In genomic region chr13:97247754-97248153, GRCm38 (mm10) we compare ENCODE assay signal across 17 mouse cellular contexts. TPM values are rescaled to one million over a fixed set of nuclear protein-coding genes. Genes with fewer than 3 reads are reported as not detected.
DNase-seq lines count a peak whose midpoint lies in the region; ATAC-seq and TF ChIP-seq lines count a peak whose summit lies in the region.
"Had no signal": no experiment of that assay in that cellular context is flagged by ENCODE, and none has a peak within 500 bp of the region (broad histone marks: within the 10 kb centered on the region; RNA-seq: fewer than 3 reads in every experiment).

No protein-coding gene starts in this region.

- H3K27ac ChIP-seq in kidney, postnatal 0 days: no peak overlapping the region
- no peak overlapping the region for H3K27ac ChIP-seq in cortical plate, adult 2 months (ENCODE audit: insufficient read depth, low read length)
- H3K27ac ChIP-seq in hindbrain, embryonic 13.5 days: peak overlapping the region; percentile 53; the same call in 1 of the 2 replicates
- 0 out of 2 replicates have a peak overlapping the region, but pooled peaks have one; percentile 10 for H3K27ac ChIP-seq in neural tube, embryonic 13.5 days (replicated peaks)
- H3K27ac ChIP-seq: gastrocnemius, adult 2 months; limb, embryonic 10.5 days; liver, embryonic 14.5 days had no signal

- ATAC-seq in kidney, postnatal 0 days (replicated peaks; ENCODE audit: low FRiP score, low read depth): no peak
- no peak for ATAC-seq in hindbrain, embryonic 13.5 days (ENCODE audit: low FRiP score)
- ATAC-seq in neural tube, embryonic 13.5 days (ENCODE audit: low read depth): no peak

- H3K9me3 ChIP-seq in kidney, postnatal 0 days (replicated peaks; ENCODE audit: low read length): no peaks in the 10 kb centered on the region
- no peaks in the 10 kb centered on the region for H3K9me3 ChIP-seq in hindbrain, embryonic 13.5 days
- no peaks in the 10 kb centered on the region for H3K9me3 ChIP-seq in neural tube, embryonic 13.5 days
- H3K9me3 ChIP-seq: limb, embryonic 10.5 days had no signal

- 44% methylated on average over 4 of the region's 4 CpGs for WGBS in kidney, postnatal 0 days
- WGBS in hindbrain, embryonic 13.5 days: 20% methylated on average over 4 of the region's 4 CpGs
- 24% methylated on average over 4 of the region's 4 CpGs for WGBS in neural tube, embryonic 13.5 days

- H3K4me3 ChIP-seq in kidney, postnatal 0 days (replicated peaks; ENCODE audit: low read depth, low read length): no peak overlapping the region
- H3K4me3 ChIP-seq in cortical plate, adult 2 months (ENCODE audit: insufficient read depth, low read length): peak overlapping the region; percentile 40; the same call in 1 of the 2 replicates
- peak overlapping the region; percentile 96; the same call in 1 of the 2 replicates for H3K4me3 ChIP-seq in hindbrain, embryonic 13.5 days
- peak overlapping the region; percentile 99 for H3K4me3 ChIP-seq in neural tube, embryonic 13.5 days
- H3K4me3 ChIP-seq: gastrocnemius, adult 2 months; limb, embryonic 10.5 days had no signal

- H3K9ac ChIP-seq in kidney, postnatal 0 days (ENCODE audit: low read depth, low read length): no peak overlapping the region
- H3K9ac ChIP-seq in hindbrain, embryonic 13.5 days: 0 out of 2 replicates have a peak overlapping the region, but pooled peaks have one; percentile 31
- peak overlapping the region; percentile 49 for H3K9ac ChIP-seq in neural tube, embryonic 13.5 days
- H3K9ac ChIP-seq: liver, embryonic 14.5 days had no signal

- intact Hi-C loops in left cerebral cortex, postnatal 10 days (cut with DNase I): no loop called here

- 0 out of 2 replicates have a peak overlapping the region, but pooled peaks have one; percentile 5 for H3K4me2 ChIP-seq in kidney, postnatal 0 days (ENCODE audit: low read length)
- peak overlapping the region; percentile 83 for H3K4me2 ChIP-seq in hindbrain, embryonic 13.5 days
- peak overlapping the region; percentile 87 for H3K4me2 ChIP-seq in neural tube, embryonic 13.5 days

- H3K4me1 ChIP-seq in kidney, postnatal 0 days (replicated peaks; ENCODE audit: insufficient read depth, low read length): peaks cover 22% of the 10 kb centered on the region; the same call in 1 of the 2 replicates
- H3K4me1 ChIP-seq in cortical plate, adult 2 months (ENCODE audit: control insufficient read depth, insufficient read depth, low read length): peaks cover 14% of the 10 kb centered on the region
- peaks cover 100% of the 10 kb centered on the region for H3K4me1 ChIP-seq in hindbrain, embryonic 13.5 days (replicated peaks)
- H3K4me1 ChIP-seq in neural tube, embryonic 13.5 days (replicated peaks): peaks cover 100% of the 10 kb centered on the region

- DNase-seq in kidney, postnatal 0 days (ENCODE audit: low spot score): no peak
- no peak for DNase-seq in kidney, adult 8-10 months
- no peak for DNase-seq in kidney, adult 9 months
- no peak for DNase-seq in left cerebral cortex, postnatal 10 days (ENCODE audit: extremely low spot score in 1 of 2, low spot score in 2 of 2)
- DNase-seq in urinary bladder, postnatal 10 days (ENCODE audit: low spot score): no peak
- DNase-seq: cerebellum, postnatal 36 days; gastrocnemius, adult 2 months; kidney, adult 2 months; layer of hippocampus, adult 9-11 months; lung, postnatal 14 days; spleen, adult 18-20 months had no signal

- TF ChIP-seq CTCF in kidney, postnatal 0 days (IDR thresholded peaks at IDR 0.05; ENCODE audit: low read depth): no peak
- TF ChIP-seq CTCF in cortical plate, adult 2 months (IDR thresholded peaks at IDR 0.05; ENCODE audit: extremely low read depth, insufficient read depth, low read length): no peak

- H3K36me3 ChIP-seq in kidney, postnatal 0 days (ENCODE audit: insufficient read depth, low read length): peaks cover 33% of the 10 kb centered on the region; the same call in 1 of the 2 replicates
- peaks cover 58% of the 10 kb centered on the region for H3K36me3 ChIP-seq in hindbrain, embryonic 13.5 days
- peaks cover 74% of the 10 kb centered on the region for H3K36me3 ChIP-seq in neural tube, embryonic 13.5 days

- H3K27me3 ChIP-seq in kidney, postnatal 0 days (ENCODE audit: insufficient read depth, low read length): no peaks in the 10 kb centered on the region
- no peaks in the 10 kb centered on the region for H3K27me3 ChIP-seq in hindbrain, embryonic 13.5 days
- no peaks in the 10 kb centered on the region for H3K27me3 ChIP-seq in neural tube, embryonic 13.5 days

- TF ChIP-seq POLR2A in cortical plate, adult 2 months (IDR thresholded peaks at IDR 0.05; ENCODE audit: extremely low read depth, insufficient read depth, low read length): no peak

RNA-seq across cellular contexts. Expression of gene Enc1, which starts 6.8 kb away (rescaled TPM):
- polyA plus RNA-seq in kidney, postnatal 0 days (2015; fragmentation: Nextera tagmentation; extraction: Ambion mirVana): 8.1 and 9.2 TPM in 2 replicates
- polyA plus RNA-seq in cortical plate, adult 2 months (2012; rRNA removed): 284 and 308 TPM in 2 replicates
- polyA plus RNA-seq in hindbrain, embryonic 13.5 days (2015; fragmentation: Nextera tagmentation; extraction: Ambion mirVana): 59.2 and 62.1 TPM in 2 replicates
- polyA plus RNA-seq in neural tube, embryonic 13.5 days (2015; fragmentation: Nextera tagmentation; extraction: Ambion mirVana): 54.9 and 59.5 TPM in 2 replicates
- 100 to 1,000 TPM; 492 to 530 TPM for total RNA-seq in left cerebral cortex, postnatal 10 days (2021)
- total RNA-seq: MEL had no signal

RNA-seq across cellular contexts. Expression of gene Hexb, which starts 49.6 kb away (rescaled TPM):
- polyA plus RNA-seq in kidney, postnatal 0 days (2015; fragmentation: Nextera tagmentation; extraction: Ambion mirVana): 59.0 and 63.1 TPM in 2 replicates
- polyA plus RNA-seq in cortical plate, adult 2 months (2012; rRNA removed): 160 and 173 TPM in 2 replicates
- 37.3 and 40.1 TPM in 2 replicates for polyA plus RNA-seq in hindbrain, embryonic 13.5 days (2015; fragmentation: Nextera tagmentation; extraction: Ambion mirVana)
- 42.7 and 44.7 TPM in 2 replicates for polyA plus RNA-seq in neural tube, embryonic 13.5 days (2015; fragmentation: Nextera tagmentation; extraction: Ambion mirVana)
- total RNA-seq in left cerebral cortex, postnatal 10 days (2021): 10 to 100 TPM; 90.1 to 93.4 TPM

Comparison
In these comparisons a context has a peak if more than half of its experiments do, and no peak if none do; other contexts are left out.
1. H3K27ac ChIP-seq: peak in hindbrain, embryonic 13.5 days (single experiment) and neural tube, embryonic 13.5 days (single experiment); none in kidney, postnatal 0 days (single experiment) and cortical plate, adult 2 months (single experiment).
2. H3K4me2 ChIP-seq: peak in every context shown above with its lines; median percentile 87 in neural tube, embryonic 13.5 days; 83 in hindbrain, embryonic 13.5 days; 5 in kidney, postnatal 0 days.